Mouse (Mus musculus) MEL (cell line): Measurements from ENCODE around the gene Tbc1d9.

Experiments
- CTCF ChIP-seq, 3 experiments: IDR thresholded peaks in 2 of 3; conservative IDR thresholded peaks in 1 of 3; 2 replicates each; pipeline ENCODE4 v1.5.1; 2011 to 2012; ENCODE audit warnings: low read length in 3 of 3, low read depth in 2 of 3, mild to moderate bottlenecking in 2 of 3, improper control_type of control experiment in 1 of 3, inconsistent platforms in 1 of 3, mixed read lengths in 1 of 3, moderate library complexity in 1 of 3; ENCODE audit not compliant: control insufficient read depth in 1 of 3, insufficient read depth in 1 of 3, poor library complexity in 1 of 3, severe bottlenecking in 1 of 3
- EP300 ChIP-seq, 2 experiments: IDR thresholded peaks; 2 replicates each; pipeline ENCODE4 v1.6.1; 2011; ENCODE audit warnings: improper control_type of control experiment in 2 of 2, low read length in 2 of 2, low read depth in 1 of 2, mild to moderate bottlenecking in 1 of 2
- GATA1 ChIP-seq: IDR thresholded peaks from 2 replicates; pipeline ENCODE4 v1.6.1; 2011; ENCODE audit warnings: low read depth, low read length, improper control_type of control experiment
- JUND ChIP-seq: IDR thresholded peaks from 2 replicates; pipeline ENCODE4 v1.6.1; 2011; ENCODE audit warnings: low read depth, mild to moderate bottlenecking, improper control_type of control experiment, low read length
- MAZ ChIP-seq: IDR thresholded peaks from 2 replicates; pipeline ENCODE4 v1.6.1; 2012; ENCODE audit warnings: low read depth, mild to moderate bottlenecking, inconsistent platforms, low read length, improper control_type of control experiment
- MEF2A ChIP-seq: IDR thresholded peaks from 2 replicates; pipeline ENCODE4 v1.6.1; 2014; ENCODE audit warnings: low read depth, mild to moderate bottlenecking, inconsistent platforms, low read length, improper control_type of control experiment; ENCODE audit not compliant: poor library complexity, insufficient replicate concordance, severe bottlenecking; ENCODE audit errors: extremely low read depth
- MXI1 ChIP-seq: IDR thresholded peaks from 2 replicates; pipeline ENCODE4 v1.6.1; 2011; ENCODE audit warnings: mild to moderate bottlenecking, low read depth, low read length, improper control_type of control experiment
- MYC ChIP-seq: IDR thresholded peaks from 2 replicates; pipeline ENCODE4 v1.6.1; 2011; ENCODE audit warnings: low read depth, mild to moderate bottlenecking, low read length, improper control_type of control experiment, moderate library complexity
- NRF1 ChIP-seq: IDR thresholded peaks from 2 replicates; pipeline ENCODE4 v1.6.1; 2014; ENCODE audit warnings: low read depth, mild to moderate bottlenecking, inconsistent platforms, low read length, improper control_type of control experiment, moderate library complexity; ENCODE audit not compliant: poor library complexity, insufficient read depth, severe bottlenecking
- POLR2A ChIP-seq, 2 experiments: IDR thresholded peaks; 2 replicates each; pipeline ENCODE4 v1.6.1; 2011 to 2012; ENCODE audit warnings: low read length in 2 of 2, mild to moderate bottlenecking in 2 of 2, control low read depth in 1 of 2, improper control_type of control experiment in 1 of 2, low read depth in 1 of 2, moderate library complexity in 1 of 2; ENCODE audit not compliant: control insufficient read depth in 1 of 2, insufficient read depth in 1 of 2, poor library complexity in 1 of 2
- POLR2AphosphoS2 ChIP-seq: IDR thresholded peaks from 2 replicates; pipeline ENCODE4 v1.6.1; 2011; ENCODE audit warnings: low read length, improper control_type of control experiment
- SIN3A ChIP-seq: IDR thresholded peaks from 2 replicates; pipeline ENCODE4 v1.6.1; 2012; ENCODE audit warnings: low read length, improper control_type of control experiment, inconsistent platforms
- TAL1 ChIP-seq: IDR thresholded peaks from 2 replicates; pipeline ENCODE4 v1.6.1; 2012; ENCODE audit warnings: mild to moderate bottlenecking, inconsistent platforms, low read length, moderate library complexity, mixed read lengths
- USF1 ChIP-seq: IDR thresholded peaks from 2 replicates; pipeline ENCODE4 v1.6.1; 2014; ENCODE audit warnings: low read depth, mild to moderate bottlenecking, inconsistent platforms, low read length, improper control_type of control experiment, moderate library complexity

DNA sequence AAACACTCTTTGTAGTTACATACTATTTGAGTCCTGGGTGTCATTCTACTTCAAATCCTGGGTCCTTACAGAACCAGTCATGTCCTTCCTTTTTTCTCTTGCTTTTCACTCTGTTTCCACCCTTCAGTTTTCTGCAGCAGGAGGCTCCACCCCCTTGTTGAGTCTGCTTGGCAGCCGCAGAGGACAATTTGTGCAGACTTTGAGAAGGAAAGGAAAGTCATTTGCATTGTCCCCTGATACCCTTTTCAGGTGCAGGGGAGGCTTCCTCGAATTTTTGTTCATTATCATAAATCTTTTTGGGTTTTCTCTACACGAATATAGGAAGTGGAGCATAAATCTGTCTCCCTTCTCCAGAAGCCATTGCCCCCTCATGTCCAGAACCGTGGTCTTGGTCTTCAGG is 12.7 kb upstream of the Tbc1d9 start:
- TF ChIP-seq CTCF (IDR thresholded peaks at IDR 0.05 in 2 of 3, conservative IDR thresholded peaks at IDR 0.05 in 1 of 3; ENCODE audit: control insufficient read depth in 1 of 3, insufficient read depth in 1 of 3, low read depth in 2 of 3, low read length in 3 of 3, poor library complexity in 1 of 3, severe bottlenecking in 1 of 3) (no peak), MAZ (no peak), NRF1 (no peak), MXI1 (no peak), POLR2A (IDR thresholded peaks at IDR 0.05; ENCODE audit: control insufficient read depth in 1 of 2, insufficient read depth in 1 of 2, low read depth in 1 of 2, low read length in 2 of 2, poor library complexity in 1 of 2) (no peak), SIN3A (no peak), MEF2A (no peak), JUND (no peak), POLR2AphosphoS2 (no peak), TAL1 (no peak), USF1 (no peak), EP300 (IDR thresholded peaks at IDR 0.05; ENCODE audit: low read depth in 1 of 2, low read length in 2 of 2) (no peak), GATA1 (no peak), MYC (no peak)
